13 mouse cellular contexts compared by ENCODE assay signal in genomic region chr6:58968272-58968671, GRCm38 (mm10). TPM values are rescaled to one million over a fixed set of nuclear protein-coding genes. Genes with fewer than 3 reads are reported as not detected.
DNase-seq lines count a peak whose midpoint lies in the region; ATAC-seq and TF ChIP-seq lines count a peak whose summit lies in the region.
"Had no signal": no experiment of that assay in that cellular context is flagged by ENCODE, and none has a peak within 500 bp of the region (broad histone marks: within the 10 kb centered on the region; RNA-seq: fewer than 3 reads in every experiment).

No protein-coding gene starts in this region.

- TF ChIP-seq POLR2A in cerebellum, adult 2 months (IDR thresholded peaks at IDR 0.05; ENCODE audit: borderline replicate concordance, insufficient read depth, low read length) = no peak

- ATAC-seq in lung, embryonic 14.5 days (ENCODE audit: insufficient read depth) = no peak
- no peak for ATAC-seq in forebrain, embryonic 16.5 days

- no peak overlapping the region for H3K4me2 ChIP-seq in lung, embryonic 14.5 days
- H3K4me2 ChIP-seq in forebrain, embryonic 16.5 days (ENCODE audit: low read length) = no peak overlapping the region
- H3K4me2 ChIP-seq: embryonic facial prominence, embryonic 13.5 days; stomach, embryonic 15.5 days had no signal

- no peak overlapping the region for H3K4me3 ChIP-seq in lung, embryonic 14.5 days (ENCODE audit: low read depth, low read length)
- no peak overlapping the region for H3K4me3 ChIP-seq in cerebellum, adult 2 months (replicated peaks; ENCODE audit: insufficient read depth, low read depth, low read length)
- no peak overlapping the region for H3K4me3 ChIP-seq in forebrain, embryonic 16.5 days (replicated peaks; ENCODE audit: low read length)
- H3K4me3 ChIP-seq: embryonic facial prominence, embryonic 13.5 days; hindbrain, embryonic 10.5 days; stomach, embryonic 15.5 days had no signal

- DNase-seq in adrenal gland, adult (ENCODE audit: inconsistent age in 2 of 2, low spot score in 1 of 2) = peak; percentile 55 to 71
- DNase-seq in adrenal gland, adult 18-20 months (ENCODE audit: low spot score in 2 of 2) = no peak
- peak; percentile 13 for DNase-seq in lung, embryonic 14.5 days
- no peak for DNase-seq in lung, postnatal 4 days
- DNase-seq in cerebellum, adult 2 months = peak; percentile 47 to 56
- peak; percentile 60 for DNase-seq in kidney, postnatal 14 days
- DNase-seq in thymus, postnatal 25 days = no peak

- WGBS in lung, embryonic 14.5 days = 63% methylated on average over 3 of the region's 3 CpGs
- 18% methylated on average over 3 of the region's 3 CpGs for WGBS in cerebellum, adult 2 months
- 88% methylated on average over 3 of the region's 3 CpGs for WGBS in forebrain, embryonic 16.5 days

- H3K36me3 ChIP-seq in lung, embryonic 14.5 days (ENCODE audit: insufficient read depth) = no peaks in the 10 kb centered on the region
- no peaks in the 10 kb centered on the region for H3K36me3 ChIP-seq in forebrain, embryonic 16.5 days (ENCODE audit: control insufficient read depth, insufficient read depth)
- H3K36me3 ChIP-seq: embryonic facial prominence, embryonic 13.5 days; G1E; hindbrain, embryonic 10.5 days; stomach, embryonic 15.5 days had no signal

- H3K9me3 ChIP-seq in lung, embryonic 14.5 days (ENCODE audit: low read depth, low read length) = no peaks in the 10 kb centered on the region
- H3K9me3 ChIP-seq in forebrain, embryonic 16.5 days (ENCODE audit: control insufficient read depth, low read length) = no peaks in the 10 kb centered on the region
- H3K9me3 ChIP-seq: embryonic facial prominence, embryonic 13.5 days; G1E; hindbrain, embryonic 10.5 days; stomach, embryonic 15.5 days had no signal

- no peak overlapping the region for H3K9ac ChIP-seq in lung, embryonic 14.5 days
- H3K9ac ChIP-seq in forebrain, embryonic 16.5 days (replicated peaks; ENCODE audit: low read depth, low read length) = no peak overlapping the region
- H3K9ac ChIP-seq: embryonic facial prominence, embryonic 13.5 days; liver, embryonic 14.5 days; stomach, embryonic 15.5 days had no signal

- TF ChIP-seq CTCF in lung, embryonic 14.5 days (IDR thresholded peaks at IDR 0.05; ENCODE audit: low read depth) = no peak
- no peak for TF ChIP-seq CTCF in cerebellum, adult 2 months (IDR thresholded peaks at IDR 0.05; ENCODE audit: borderline replicate concordance, insufficient read depth, low read depth, low read length)

- H3K27me3 ChIP-seq in lung, embryonic 14.5 days (ENCODE audit: insufficient read depth, low read length) = no peaks in the 10 kb centered on the region
- H3K27me3 ChIP-seq in cerebellum, adult 2 months (ENCODE audit: control insufficient read depth, insufficient read depth, low read length) = no peaks in the 10 kb centered on the region
- no peaks in the 10 kb centered on the region for H3K27me3 ChIP-seq in forebrain, embryonic 16.5 days (replicated peaks; ENCODE audit: control insufficient read depth, insufficient read depth, low read length)
- H3K27me3 ChIP-seq: embryonic facial prominence, embryonic 13.5 days; stomach, embryonic 15.5 days had no signal

- H3K27ac ChIP-seq in lung, embryonic 14.5 days (ENCODE audit: low read depth) = no peak overlapping the region
- H3K27ac ChIP-seq in cerebellum, adult 2 months (ENCODE audit: insufficient read depth, low read length) = no peak overlapping the region
- H3K27ac ChIP-seq in forebrain, embryonic 16.5 days (ENCODE audit: low read length) = no peak overlapping the region
- H3K27ac ChIP-seq: embryonic facial prominence, embryonic 13.5 days; hindbrain, embryonic 10.5 days; liver, embryonic 14.5 days; stomach, embryonic 15.5 days had no signal

- no peaks in the 10 kb centered on the region for H3K4me1 ChIP-seq in lung, embryonic 14.5 days (ENCODE audit: insufficient read depth)
- peaks cover 5% of the 10 kb centered on the region for H3K4me1 ChIP-seq in cerebellum, adult 2 months (ENCODE audit: control insufficient read depth, insufficient read depth, low read length)
- H3K4me1 ChIP-seq in forebrain, embryonic 16.5 days (replicated peaks; ENCODE audit: control insufficient read depth, insufficient read depth, low read length) = peaks cover 8% of the 10 kb centered on the region; the same call in 1 of the 2 replicates
- H3K4me1 ChIP-seq: stomach, embryonic 15.5 days had no signal

RNA-seq across cellular contexts. Expression of gene Fam13a, which starts 56.1 kb away (rescaled TPM):
- 10 to 100 TPM; 50.7 to 60.7 TPM for total RNA-seq in adrenal gland, adult 18-20 months (2021)
- 13.7 and 18.1 TPM in 2 replicates for polyA plus RNA-seq in lung, embryonic 14.5 days (2014; fragmentation: Nextera tagmentation; extraction: Ambion mirVana)
- 23.4 and 23.5 TPM in 2 replicates for polyA plus RNA-seq in cerebellum, adult 2 months (2012; rRNA removed)
- polyA plus RNA-seq in forebrain, embryonic 16.5 days (2015; fragmentation: Nextera tagmentation; extraction: Ambion mirVana) = 10.4 and 10.6 TPM in 2 replicates
- polyA plus RNA-seq: G1E had no signal

Comparison
In these comparisons a context has a peak if more than half of its experiments do, and no peak if none do; other contexts are left out.
1. DNase-seq: peak in adrenal gland, adult (2 of 2), lung, embryonic 14.5 days (single experiment), cerebellum, adult 2 months (2 of 2) and kidney, postnatal 14 days (single experiment); none in adrenal gland, adult 18-20 months (0 of 2), lung, postnatal 4 days (0 of 2) and thymus, postnatal 25 days (single experiment).